27 mouse cellular contexts compared by ENCODE assay signal in the genomic region with DNA sequence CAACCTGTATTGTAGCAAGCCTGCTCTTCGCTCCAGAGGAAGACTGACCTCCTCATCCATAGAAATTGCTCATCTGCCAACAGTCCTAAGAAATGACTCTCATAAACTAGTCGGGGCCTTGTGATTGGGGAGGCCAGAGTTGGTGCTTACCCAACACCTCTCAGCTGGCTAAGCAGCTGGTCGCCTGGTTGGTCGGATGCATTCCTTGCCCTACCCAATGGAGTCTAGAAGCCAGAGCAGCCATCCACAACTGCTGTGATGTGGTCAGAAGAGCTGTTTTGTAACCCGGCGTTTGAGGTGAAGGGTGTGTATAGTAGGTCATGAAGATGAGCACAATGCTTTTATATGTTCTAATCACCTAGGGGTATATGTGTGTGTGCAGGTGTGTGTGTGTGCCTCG. TPM values are rescaled to one million over a fixed set of nuclear protein-coding genes. Genes with fewer than 3 reads are reported as not detected.
DNase-seq lines count a peak whose midpoint lies in the region; ATAC-seq and TF ChIP-seq lines count a peak whose summit lies in the region.
"Had no signal": no experiment of that assay in that cellular context is flagged by ENCODE, and none has a peak within 500 bp of the region (broad histone marks: within the 10 kb centered on the region; RNA-seq: fewer than 3 reads in every experiment).

No protein-coding gene starts in this region.

- TF ChIP-seq CTCF in G1E (IDR thresholded peaks at IDR 0.05; ENCODE audit: low read depth, low read length): no peak

- 0 out of 2 replicates have a peak, but pooled peaks have one; percentile 17 for ATAC-seq in G1E (ENCODE audit: extremely low read depth, insufficient number of reproducible peaks, low FRiP score, poor library complexity, severe bottlenecking)
- no peak for ATAC-seq in kidney, embryonic 16.5 days (ENCODE audit: low FRiP score, low TSS enrichment)
- ATAC-seq: activated CD4-positive, CD25-positive, alpha-beta regulatory T cell, adult 4 months; forebrain, embryonic 13.5 days; forebrain, embryonic 16.5 days; hindbrain, embryonic 16.5 days had no signal

- peaks cover 37% of the 10 kb centered on the region for H3K36me3 ChIP-seq in G1E (replicated peaks)
- H3K36me3 ChIP-seq in kidney, embryonic 16.5 days (ENCODE audit: insufficient read depth, low read length): peaks cover 18% of the 10 kb centered on the region

- no peaks in the 10 kb centered on the region for H3K4me1 ChIP-seq in G1E (ENCODE audit: insufficient read depth, low read depth, low read length)
- H3K4me1 ChIP-seq in kidney, embryonic 16.5 days (ENCODE audit: insufficient read depth, low read length): no peaks in the 10 kb centered on the region
- H3K4me1 ChIP-seq: forebrain, embryonic 10.5 days; forebrain, embryonic 13.5 days had no signal

- H3K4me2 ChIP-seq in kidney, embryonic 16.5 days (replicated peaks; ENCODE audit: low read depth, low read length): no peak overlapping the region
- H3K4me2 ChIP-seq: embryonic facial prominence, embryonic 13.5 days; forebrain, embryonic 13.5 days; heart, embryonic 11.5 days had no signal

- H3K4me3 ChIP-seq in G1E (ENCODE audit: low read depth, low read length): no peak overlapping the region
- H3K4me3 ChIP-seq in kidney, embryonic 16.5 days (ENCODE audit: low read length): no peak overlapping the region
- H3K4me3 ChIP-seq: embryonic facial prominence, embryonic 10.5 days; embryonic facial prominence, embryonic 13.5 days; forebrain, embryonic 10.5 days; forebrain, embryonic 13.5 days; heart, adult 2 months had no signal

- DNase-seq in thymus, postnatal 0 days (ENCODE audit: low spot score): peak; percentile 55
- no peak for DNase-seq in thymus, adult 18-20 months
- no peak for DNase-seq in G1E (ENCODE audit: low spot score)
- DNase-seq in T-cell, adult 2 months (ENCODE audit: low spot score): peak; percentile 17
- peak; percentile 30 for DNase-seq in thymus, postnatal 25 days
- no peak for DNase-seq in spleen, postnatal 36 days (ENCODE audit: low spot score in 2 of 2)
- no peak for DNase-seq in lung, postnatal 4 days
- DNase-seq: adrenal gland, adult 8-10 months; adrenal gland, postnatal 25 days; cerebellum, adult 11-12 months; cerebellum, adult 8-10 months; cerebellum, postnatal 10 days; cerebellum, postnatal 36 days; embryo, embryonic 11 days; gastrocnemius, postnatal 10 days; gastrocnemius, postnatal 36 days; heart, adult 2 months; heart, postnatal 36 days had no signal

- H3K9me3 ChIP-seq in G1E (replicated peaks): no peaks in the 10 kb centered on the region
- no peaks in the 10 kb centered on the region for H3K9me3 ChIP-seq in kidney, embryonic 16.5 days (ENCODE audit: low read length)
- H3K9me3 ChIP-seq: embryonic facial prominence, embryonic 10.5 days; embryonic facial prominence, embryonic 13.5 days; forebrain, embryonic 10.5 days; forebrain, embryonic 13.5 days had no signal

- peaks cover 14% of the 10 kb centered on the region; the same call in 1 of the 2 replicates for H3K27me3 ChIP-seq in G1E (ENCODE audit: insufficient read depth, low read length)
- H3K27me3 ChIP-seq in kidney, embryonic 16.5 days (ENCODE audit: insufficient read depth, low read length): no peaks in the 10 kb centered on the region
- H3K27me3 ChIP-seq: embryonic facial prominence, embryonic 13.5 days; forebrain, embryonic 13.5 days had no signal

- no peak overlapping the region for H3K9ac ChIP-seq in kidney, embryonic 16.5 days (replicated peaks; ENCODE audit: low read length)
- H3K9ac ChIP-seq: embryonic facial prominence, embryonic 13.5 days; forebrain, embryonic 13.5 days had no signal

- WGBS in kidney, embryonic 16.5 days: 87% methylated on average over 7 of the region's 7 CpGs

- H3K27ac ChIP-seq in kidney, embryonic 16.5 days (ENCODE audit: low read length): no peak overlapping the region
- H3K27ac ChIP-seq: embryonic facial prominence, embryonic 10.5 days; embryonic facial prominence, embryonic 13.5 days; forebrain, embryonic 10.5 days; forebrain, embryonic 13.5 days; heart, adult 2 months had no signal

RNA-seq across cellular contexts. Expression of a gene that starts 33.7 kb away (rescaled TPM):
- polyA plus RNA-seq in thymus, postnatal 0 days (2015; fragmentation: Nextera tagmentation; extraction: Ambion mirVana): 19.6 and 19.8 TPM in 2 replicates
- total RNA-seq in G1E (2014; fragmentation: Nextera tagmentation) (134 and 161 TPM in 2 replicates), G1E (2017) (133 and 138 TPM in 2 replicates)
- polyA plus RNA-seq in G1E (2012): 33.4 and 52.8 TPM in 2 replicates
- polyA plus RNA-seq in kidney, embryonic 16.5 days (2015; fragmentation: Nextera tagmentation; extraction: Ambion mirVana): 52.4 and 58.5 TPM in 2 replicates

RNA-seq across cellular contexts. Expression of a gene that starts 47.5 kb away (rescaled TPM):
- polyA plus RNA-seq in thymus, postnatal 0 days (2015; fragmentation: Nextera tagmentation; extraction: Ambion mirVana): 0.25 and 0.37 TPM in 2 replicates
- not detected in 2 replicates for total RNA-seq in G1E (2014; fragmentation: Nextera tagmentation)
- under 0.01 and 0.06 TPM in 2 replicates for total RNA-seq in G1E (2017)
- not detected in 2 replicates for polyA plus RNA-seq in G1E (2012)
- 0.80 and 0.95 TPM in 2 replicates for polyA plus RNA-seq in kidney, embryonic 16.5 days (2015; fragmentation: Nextera tagmentation; extraction: Ambion mirVana)

Comparison
In these comparisons a context has a peak if more than half of its experiments do, and no peak if none do; other contexts are left out.
1. DNase-seq: peak in thymus, postnatal 0 days (single experiment), T-cell, adult 2 months (single experiment) and thymus, postnatal 25 days (single experiment); none in thymus, adult 18-20 months (0 of 2), G1E (single experiment), spleen, postnatal 36 days (0 of 2) and lung, postnatal 4 days (0 of 2).